Mouse (Mus musculus): ENCODE measurements around the gene Ddx19a.
"Not testable (repeated sequence)": the region's sequence is repeated elsewhere in the genome, so short reads cannot be mapped to it uniquely, and the experiment has no call there.

The Ddx19a gene

DNA sequence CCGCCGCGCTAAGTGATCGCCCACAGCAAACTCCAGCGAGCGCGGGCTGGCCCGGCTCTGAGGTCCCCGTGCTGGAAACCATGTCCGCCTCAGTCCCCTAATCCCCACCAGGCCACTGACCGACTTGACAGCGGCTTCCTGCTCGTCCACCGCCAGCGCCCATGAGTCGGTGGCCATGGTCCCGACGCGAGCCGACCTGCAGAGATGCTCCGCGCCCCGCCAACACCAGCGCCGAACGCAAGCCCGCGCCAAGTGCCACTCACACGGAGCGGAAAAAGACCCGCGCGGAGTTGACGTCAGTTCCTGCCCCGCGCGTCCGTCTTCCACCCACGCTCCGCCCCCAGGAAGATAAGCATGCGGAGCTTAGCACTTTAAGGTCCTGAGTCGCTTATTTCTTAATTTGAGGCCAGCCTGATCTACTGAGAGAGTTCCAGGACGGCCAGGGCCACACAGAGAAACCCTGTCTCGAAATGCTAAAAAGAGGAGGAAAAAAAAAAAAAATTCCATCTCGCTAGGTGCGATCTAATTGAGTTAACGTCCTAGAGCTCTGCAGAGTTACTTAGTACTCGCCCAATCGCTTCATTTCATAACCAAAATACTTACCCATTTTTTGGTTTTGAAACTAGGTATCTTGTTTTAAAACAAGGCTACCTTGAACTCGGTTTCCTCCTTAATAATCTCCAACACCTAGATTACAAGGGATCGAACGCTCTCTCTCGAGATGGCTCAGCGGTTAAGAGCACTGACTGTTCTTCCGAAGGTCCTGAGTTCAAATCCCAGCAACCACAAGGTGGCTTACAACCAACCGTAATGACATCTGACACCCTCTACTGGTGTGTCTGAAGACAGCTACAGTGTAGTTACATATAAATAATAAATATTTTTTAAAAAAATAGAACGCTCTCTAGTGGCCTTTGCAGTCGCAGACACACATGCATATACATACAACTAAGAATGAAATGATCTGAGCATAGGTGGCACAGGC lies at the start of gene Ddx19a:
Gene Ddx19a, minus strand, starts transcription at position 254 of the 985 bp plus-strand sequence.
- peak; percentile 81 for DNase-seq

DNA sequence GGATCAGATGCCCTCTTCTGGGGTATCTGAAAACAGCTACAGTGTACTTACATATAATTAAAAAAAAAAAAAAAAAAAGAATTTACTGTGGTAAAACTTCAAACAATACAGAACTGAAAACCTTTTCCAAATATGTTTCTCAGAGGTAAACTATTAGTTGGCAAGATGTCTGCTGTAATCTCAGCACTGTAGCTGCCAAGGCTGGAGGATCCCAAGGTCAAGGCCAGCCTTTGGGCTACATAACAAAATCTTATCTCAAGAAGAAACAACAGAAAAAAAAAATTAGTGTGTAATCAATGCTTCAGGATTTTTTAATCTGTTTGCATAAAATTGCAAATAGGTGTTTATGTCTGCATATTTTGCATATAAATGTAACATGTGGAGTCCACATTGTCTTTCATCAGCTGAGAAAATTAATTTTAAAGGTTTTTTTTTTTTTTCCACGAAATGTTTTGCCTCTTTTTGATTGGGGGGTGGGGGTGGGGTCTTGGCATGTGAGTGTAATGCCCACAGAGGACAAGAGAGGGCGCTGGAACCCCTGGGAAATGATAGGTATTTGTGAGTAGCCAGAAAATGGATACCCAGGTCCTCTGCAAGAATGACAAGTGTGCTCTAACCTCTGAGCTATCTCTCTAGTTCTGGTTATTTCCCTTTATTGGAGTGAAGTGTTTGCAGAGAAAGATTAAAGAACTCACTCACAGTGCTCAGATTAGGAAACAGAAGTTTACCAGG lies 46.6 kb upstream of the Ddx19a start:
- no peak for DNase-seq

DNA sequence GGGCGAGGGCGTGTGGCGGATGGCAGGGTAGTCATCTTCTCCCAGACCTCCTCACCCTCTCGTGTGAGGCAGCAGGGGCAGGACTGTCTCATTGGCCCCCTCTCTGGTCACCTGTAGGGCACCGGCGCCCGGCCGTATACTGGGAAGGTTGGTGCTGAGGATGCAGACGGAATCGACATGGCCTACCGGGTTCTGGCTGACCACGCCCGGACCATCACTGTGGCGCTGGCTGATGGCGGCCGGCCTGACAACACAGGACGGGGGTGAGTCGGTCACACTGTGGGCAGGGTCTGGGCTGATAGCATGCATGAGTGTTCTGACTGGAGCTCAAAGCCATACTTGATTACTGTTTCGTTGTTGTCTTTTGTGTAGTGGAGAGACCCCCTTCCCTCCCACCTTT lies 44.9 kb upstream of the Ddx19a start:
- no peak for DNase-seq

DNA sequence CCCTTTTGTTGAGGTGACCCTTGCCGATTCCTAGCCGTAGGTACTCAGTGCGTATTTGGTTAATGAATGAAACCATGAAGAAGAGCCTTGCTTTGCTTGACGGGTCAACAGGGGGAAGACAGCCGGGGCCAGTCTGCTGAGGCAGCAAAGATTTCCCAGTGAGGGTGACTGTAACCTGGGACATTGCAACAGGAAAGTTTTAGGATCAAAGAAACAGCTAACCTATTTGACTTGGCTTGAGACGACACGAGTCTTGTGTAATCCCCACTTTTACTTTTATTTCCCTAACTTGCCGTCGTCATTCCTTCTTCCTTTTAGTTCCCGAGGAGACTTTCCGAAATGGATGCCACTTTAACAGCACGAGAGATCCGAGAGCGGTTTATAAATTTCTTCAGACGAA lies 39.0 kb upstream of the Ddx19a start:
- DNase-seq = no peak

DNA sequence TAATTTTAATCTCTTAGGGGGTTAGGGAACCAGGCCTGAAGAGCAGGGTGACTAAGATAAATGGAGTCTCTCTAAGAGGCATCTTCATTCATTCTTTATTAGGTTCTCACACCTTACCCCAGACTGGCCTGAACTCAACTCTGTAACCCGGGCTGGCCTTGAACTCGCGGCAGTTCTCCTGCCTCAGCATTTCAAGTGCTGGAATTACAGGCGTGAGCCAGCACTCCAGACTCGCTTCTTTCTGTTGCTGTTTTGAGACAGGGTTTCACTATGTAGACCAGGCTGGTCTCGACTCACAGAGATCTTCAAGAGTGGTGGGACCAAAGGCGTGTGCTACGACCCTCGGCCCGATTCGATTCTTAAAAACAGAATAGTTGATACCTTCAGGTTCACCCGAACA lies 36.7 kb upstream of the Ddx19a start:
- no peak for DNase-seq

DNA sequence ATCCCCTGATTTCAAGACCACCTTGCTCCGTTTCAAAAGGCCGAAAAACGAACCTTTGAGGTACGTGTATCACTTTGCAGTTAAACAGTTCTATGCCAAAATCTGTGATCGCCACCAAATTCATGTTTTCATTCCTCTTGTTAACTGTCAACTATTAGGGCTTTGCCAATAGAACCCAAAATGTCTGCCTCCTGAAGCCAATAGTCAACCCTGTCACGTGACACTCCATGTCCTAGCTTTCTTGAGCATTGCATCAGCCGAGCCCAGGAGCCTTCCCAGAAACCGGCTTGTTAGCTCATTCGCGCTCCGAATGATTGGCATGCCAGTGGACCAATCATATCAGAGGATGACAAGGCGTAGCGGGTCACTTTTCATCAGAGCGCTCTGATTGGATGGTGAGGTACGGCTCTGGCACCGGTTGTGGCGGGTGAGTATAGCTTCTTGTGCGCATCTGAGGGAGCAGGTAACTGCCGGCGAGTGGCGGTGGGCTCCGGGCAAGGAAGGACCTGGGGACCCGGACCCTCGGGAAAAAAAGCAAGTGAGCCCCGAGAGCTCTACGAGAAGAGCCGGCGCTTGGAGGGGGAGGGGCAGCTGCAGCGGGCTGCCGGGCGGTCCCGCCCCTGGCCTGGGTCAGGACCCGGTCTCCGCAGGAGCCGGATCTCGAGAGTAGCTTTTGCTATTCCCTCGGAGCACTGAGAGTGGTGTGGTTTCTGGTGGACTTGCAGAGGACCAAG lies 36.0 kb upstream of the Ddx19a start:
- peak; percentile 99 for DNase-seq

DNA sequence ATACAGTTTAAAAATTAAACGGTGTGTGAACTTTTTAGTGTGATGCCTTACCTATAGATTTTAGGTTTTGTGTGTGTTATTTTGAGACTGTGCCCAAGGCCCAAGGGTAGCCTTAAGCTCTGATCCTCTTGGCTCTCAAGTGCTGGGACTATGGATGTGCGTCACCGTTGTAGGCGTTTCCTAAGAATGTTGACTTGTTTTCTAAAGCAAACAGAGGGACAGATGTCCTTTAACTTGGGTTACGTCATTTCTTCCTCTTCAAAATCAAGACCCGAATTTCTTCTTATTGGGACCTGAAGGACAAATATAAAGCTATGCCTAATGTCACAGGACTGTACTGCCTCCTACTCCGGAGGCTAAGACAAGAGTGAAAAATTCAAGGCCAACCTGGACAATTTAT lies 35.3 kb upstream of the Ddx19a start, which contains the start of gene Aars:
Gene Aars, plus strand, starts transcription at position 229 of the 400 bp plus-strand sequence.
- DNase-seq = no peak

DNA sequence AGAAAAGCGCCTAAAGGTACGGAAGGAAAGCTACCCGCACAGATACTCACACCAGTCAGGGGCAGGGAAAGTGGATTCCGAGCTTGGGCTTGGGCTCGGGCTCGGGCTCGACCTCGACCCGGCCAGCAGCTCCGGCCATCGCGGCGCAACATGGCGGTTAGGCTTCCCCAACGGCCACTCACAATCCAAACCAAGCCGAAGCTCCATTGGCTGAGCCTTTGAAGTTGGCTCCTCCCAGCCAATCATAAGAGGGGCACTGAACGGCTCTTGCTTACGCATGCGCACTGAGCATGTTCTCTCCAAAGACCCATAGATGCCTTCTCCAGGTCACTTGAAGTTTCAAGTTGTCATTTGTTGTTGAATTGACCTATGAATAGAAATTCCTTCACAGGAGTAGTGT lies 34.0 kb upstream of the Ddx19a start, which contains the start of gene Ddx19b:
Gene Ddx19b, minus strand, starts transcription at position 180 of the 400 bp plus-strand sequence.
- DNase-seq = no peak

DNA sequence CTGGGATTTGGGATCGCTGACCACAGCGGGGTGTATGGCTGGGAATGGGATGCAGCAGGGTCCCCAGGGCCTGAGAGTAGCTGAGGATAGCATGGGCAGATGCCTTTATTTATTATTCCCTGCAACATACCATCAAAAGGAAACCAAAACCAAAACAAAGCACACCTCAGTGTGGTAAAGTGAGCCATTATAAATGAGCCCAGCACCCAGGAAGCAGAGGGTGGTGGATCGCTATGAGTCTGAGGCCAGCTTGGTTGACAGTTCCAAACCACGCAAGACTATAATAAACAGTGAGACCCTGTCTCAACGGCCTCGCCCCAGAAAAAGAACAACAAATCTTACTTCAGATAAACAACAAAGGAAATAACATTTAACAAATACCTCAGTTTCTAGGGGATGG lies 32.4 kb upstream of the Ddx19a start:
- no peak for DNase-seq

DNA sequence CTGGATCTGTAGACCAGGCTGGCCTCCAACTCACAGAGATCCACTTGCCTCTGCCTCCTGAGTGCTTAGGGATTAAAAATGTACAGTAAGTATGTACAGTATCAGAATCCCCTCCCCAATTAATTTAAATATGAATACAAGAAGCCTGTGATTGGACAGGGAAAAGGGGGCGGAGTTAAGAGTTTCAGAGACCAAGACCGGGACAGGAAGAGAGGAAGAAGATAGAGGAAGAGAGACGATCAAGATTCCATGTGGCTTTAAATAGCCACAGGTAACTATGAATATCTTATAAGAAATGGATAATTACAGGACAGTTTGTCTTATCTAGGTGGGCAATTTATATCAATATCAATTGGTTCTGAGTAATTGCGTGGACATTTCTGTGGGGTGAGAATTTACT lies 32.0 kb upstream of the Ddx19a start:
- no peak for DNase-seq

DNA sequence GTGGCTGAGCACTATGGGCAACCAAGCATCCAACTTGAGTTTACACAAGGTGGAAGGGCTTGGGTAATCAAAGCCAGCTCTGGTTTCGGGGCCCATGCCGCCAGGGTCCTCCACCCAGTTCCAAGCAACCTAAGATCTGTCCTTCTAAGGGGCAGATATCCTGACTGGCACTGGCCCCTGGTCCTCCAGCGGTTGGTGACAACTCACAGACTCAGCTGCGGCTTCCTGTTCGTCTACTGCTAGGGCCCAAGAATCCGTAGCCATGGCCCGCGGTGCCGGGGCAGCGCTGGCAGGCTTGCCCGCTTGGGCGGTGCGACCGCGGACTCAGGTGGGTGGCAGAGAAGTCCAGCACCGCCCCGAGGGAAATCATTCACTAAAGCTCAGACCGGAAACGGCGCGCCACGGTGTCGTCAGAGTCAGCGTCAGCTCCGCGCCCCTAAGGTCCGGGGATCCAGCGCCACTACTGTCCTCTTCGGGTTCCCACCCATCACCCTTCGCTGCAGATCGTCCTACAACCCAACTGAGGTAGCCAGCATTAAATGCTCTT lies 29.9 kb upstream of the Ddx19a start:
- peak; percentile 83 for DNase-seq

DNA sequence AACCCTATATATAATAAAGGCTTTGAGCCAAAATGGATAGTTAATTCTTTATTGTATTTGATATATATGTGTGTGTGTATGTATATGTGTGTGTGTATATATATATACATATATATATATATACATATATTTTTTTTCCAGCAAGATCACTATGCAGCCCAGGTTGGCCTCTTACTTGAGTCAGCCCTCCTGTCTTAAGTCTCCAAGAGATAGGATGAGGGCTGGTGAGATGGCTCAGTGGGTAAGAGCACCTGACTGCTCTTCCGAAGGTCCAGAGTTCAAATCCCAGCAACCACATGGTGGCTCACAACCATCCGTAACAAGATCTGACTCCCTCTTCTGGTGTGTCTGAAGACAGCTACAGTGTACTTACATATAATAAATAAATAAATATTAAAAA lies 29.0 kb upstream of the Ddx19a start:
- DNase-seq = not testable (repeated sequence)

DNA sequence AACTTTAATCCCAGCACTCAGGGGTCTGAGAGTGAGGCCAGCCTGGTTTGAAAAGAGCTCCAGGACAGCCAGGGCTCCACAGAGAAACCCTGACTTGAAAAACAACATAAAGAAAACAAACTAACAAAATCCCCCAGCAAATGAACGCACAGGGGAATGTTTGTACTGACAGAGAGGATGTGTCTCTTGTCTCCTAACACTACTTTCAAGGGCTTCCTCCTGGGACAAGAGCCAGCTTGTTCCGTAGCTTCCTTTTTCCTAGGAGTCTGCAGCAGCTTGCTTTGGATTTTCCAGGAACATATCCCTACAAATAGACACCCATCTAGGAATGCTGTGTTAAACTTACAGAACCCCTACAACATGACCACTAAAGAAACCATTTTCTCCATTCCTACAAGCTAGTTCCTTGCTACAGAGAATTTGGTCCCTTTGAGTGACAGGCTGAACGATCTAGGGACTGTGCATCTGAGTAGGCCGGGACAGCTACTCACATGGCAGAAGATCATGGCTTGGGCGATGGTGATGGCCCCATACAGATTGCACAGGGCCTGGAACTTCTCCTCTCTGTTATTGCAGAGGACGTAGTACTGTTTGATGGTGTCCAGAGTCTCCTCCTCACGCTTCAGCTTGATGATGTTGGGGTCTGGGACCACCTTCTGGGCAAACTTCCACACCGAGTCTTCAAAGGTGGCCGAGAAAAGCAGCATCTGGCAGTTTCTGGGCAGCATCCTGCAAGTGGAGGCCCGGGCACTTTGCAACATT lies 12.8 kb upstream of the Ddx19a start:
- DNase-seq = not testable (repeated sequence)

DNA sequence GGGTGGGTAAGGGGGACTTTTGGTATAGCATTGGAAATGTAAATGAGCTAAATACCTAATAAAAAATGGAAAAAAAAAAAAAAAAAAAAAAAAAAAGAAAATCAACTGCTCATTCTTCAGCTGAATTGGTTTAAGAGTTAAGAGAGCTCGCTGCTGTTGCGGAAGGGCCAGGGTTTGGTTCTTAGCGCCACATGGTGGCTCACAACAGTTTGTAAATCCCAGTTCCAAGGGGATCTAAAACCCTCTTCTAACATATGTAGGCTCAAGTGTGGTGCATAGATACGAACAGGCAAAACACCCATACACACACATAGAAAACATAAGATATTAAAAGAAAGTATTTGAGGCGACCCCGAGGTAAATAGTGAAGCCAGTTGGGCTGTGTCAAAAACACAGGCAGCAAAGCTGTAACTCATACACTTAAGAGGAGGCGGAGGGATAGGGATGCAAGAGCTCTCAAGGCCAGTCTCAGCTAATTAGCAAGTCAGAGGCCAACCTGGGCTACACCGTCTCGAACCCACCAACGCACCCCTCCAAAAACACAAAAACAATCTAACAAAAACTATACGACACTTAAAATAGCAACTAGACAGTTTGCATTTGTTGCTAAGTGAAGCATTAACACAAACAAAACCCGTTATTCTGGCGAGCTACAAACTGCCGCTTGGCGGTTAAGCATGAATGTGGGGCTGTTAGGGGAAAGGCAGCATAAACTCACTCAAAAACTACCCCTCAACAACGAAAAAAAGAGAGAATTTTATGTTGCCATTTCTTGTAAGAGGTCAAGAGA lies 764 bp downstream of the Ddx19a start:
- no peak for DNase-seq

DNA sequence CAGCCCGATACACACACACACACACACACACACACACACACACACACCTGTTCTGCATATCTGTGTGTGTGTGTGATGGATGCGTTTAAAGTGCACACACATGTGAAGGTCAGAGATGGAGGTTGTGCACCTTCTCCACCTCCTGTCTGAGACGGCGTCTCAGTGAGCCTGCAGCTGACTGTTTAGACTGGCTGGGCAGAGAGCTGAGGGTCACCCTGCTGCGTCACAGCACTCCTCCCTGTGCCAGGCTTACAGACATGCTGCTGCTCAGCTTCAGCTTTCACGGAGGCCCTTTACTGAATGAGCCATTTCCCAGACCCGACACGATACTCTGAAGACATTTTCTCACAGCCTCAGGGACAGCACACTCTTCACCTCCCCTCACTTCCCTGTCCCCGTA lies 7.6 kb downstream of the Ddx19a start:
- no peak for DNase-seq

DNA sequence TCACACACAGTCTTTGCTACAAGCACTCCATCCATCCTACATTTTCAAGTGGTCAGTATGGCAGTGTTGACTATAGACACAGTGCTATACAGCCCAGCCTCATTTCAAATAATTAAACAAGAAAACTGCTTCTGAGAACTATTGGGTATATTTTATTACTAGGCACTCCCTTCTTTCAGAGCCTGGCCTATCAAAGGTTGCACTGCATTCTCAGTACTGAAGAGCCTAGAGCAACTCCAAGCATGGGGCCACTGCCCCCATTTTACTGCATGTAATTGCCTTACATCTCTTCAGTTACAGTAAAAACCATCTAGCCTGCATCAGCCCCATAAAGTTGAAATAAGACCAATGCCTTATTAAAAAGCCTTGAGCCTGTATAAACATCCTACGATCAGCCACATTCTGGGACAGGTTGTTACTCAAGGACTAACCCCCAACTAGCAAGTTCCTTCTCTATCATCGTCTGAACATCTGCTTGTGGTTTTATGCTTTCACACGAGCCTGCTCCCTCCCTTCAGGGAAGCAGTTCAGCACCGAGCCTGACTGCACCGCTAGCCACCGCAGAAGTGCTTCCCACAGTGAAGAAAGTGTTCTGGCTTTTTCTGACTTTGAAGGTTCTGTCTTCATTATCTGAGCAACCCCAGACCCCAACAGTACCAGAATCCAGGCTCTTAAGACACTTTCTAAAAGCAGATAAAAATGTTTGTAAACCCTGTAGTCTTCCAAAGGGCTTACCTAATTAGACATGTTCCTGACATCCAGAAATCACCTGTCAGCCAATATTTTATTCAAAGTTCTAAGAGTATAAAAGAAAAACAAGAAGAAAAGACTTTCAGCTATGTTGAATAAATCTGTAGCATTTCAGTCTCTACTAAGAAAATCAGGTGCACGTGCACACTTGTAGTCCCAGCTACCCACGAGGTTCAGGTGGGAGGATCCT lies 9.5 kb downstream of the Ddx19a start:
- no peak for DNase-seq

DNA sequence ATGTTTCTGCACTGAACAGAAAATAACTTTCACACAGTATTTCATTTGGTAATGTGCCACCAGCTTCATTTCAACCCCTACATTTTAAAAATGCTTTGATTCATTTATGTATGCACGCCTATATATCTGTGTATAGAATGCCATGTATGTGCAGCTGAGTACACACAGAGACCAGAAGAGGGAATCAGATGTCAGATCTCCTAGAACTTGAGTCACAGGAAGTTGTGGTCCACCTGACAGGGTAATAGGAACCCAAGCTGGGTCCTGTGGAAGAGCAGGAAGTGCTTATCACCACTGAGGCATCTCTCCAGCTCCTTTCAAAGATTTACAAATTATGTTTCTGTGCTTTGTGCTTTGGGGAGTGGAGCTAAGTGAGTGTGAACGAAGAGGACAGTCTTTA lies 16.3 kb downstream of the Ddx19a start:
- no peak for DNase-seq

DNA sequence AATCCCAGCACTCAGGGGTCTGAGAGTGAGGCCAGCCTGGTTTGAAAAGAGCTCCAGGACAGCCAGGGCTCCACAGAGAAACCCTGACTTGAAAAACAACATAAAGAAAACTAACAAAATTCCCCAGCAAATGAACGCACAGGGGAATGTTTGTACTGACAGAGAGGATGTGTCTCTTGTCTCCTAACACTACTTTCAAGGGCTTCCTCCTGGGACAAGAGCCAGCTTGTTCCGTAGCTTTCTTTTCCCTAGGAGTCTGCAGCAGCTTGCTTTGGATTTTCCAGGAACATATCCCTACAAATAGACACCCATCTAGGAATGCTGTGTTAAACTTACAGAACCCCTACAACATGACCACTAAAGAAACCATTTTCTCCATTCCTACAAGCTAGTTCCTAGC lies 19.6 kb downstream of the Ddx19a start:
- DNase-seq = not testable (repeated sequence)

DNA sequence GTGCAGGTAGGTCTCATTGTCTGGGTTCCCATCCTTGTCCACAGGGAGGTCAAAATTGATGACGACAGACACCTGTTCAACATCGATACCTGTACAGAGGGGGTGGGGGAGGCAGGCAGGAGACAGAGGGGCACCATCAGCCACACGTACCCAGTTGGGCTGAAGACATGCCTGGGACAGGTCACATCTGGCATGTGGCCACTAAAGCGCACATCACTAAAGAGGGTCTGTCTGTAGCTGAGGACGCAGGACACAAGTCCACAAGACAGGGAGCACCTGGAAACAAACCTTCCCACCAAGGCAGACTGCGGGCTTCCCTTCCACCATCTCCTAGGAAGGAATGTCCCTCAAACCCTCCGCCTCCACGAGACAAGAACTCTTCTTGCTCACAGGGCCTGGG lies 21.1 kb downstream of the Ddx19a start:
- not testable (repeated sequence) for DNase-seq
